ENCODE assay signal across 14 mouse cellular contexts in the genomic region with DNA sequence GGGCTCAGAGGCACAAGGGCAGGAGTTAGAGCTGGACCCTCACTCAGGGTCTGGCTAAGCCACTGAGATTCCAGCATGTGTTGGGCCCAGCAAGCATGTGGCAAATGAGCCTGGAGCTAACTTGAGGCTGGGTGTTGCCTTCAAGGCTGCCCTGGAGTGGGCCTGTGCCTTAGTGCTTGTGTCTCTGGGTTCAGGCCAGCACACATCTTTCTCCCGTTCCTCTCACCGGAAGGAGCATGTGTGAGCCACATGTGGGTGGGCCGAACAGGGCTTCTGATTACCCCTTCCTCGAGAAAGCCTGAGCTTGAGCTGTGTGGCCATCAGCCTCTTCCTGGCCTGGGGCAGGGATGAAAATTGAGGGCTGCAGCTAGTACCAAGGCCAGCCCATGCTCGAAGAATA. TPM values are rescaled to one million over a fixed set of nuclear protein-coding genes. Genes with fewer than 3 reads are reported as not detected.
DNase-seq lines count a peak whose midpoint lies in the region; ATAC-seq lines count a peak whose summit lies in the region.
"Had no signal": no experiment of that assay in that cellular context is flagged by ENCODE, and none has a peak within 500 bp of the region (broad histone marks: within the 10 kb centered on the region; RNA-seq: fewer than 3 reads in every experiment).

No protein-coding gene starts in this region.

- peaks cover 16% of the 10 kb centered on the region for H3K4me1 ChIP-seq in heart, embryonic 12.5 days (replicated peaks)
- H3K4me1 ChIP-seq in lung, embryonic 15.5 days, result peaks cover 30% of the 10 kb centered on the region
- peaks cover 19% of the 10 kb centered on the region for H3K4me1 ChIP-seq in embryonic facial prominence, embryonic 14.5 days (ENCODE audit: control insufficient read depth, insufficient read depth, low read length)
- peaks cover 13% of the 10 kb centered on the region for H3K4me1 ChIP-seq in neural tube, embryonic 15.5 days
- H3K4me1 ChIP-seq: liver, embryonic 15.5 days had no signal

- ATAC-seq in heart, embryonic 12.5 days (ENCODE audit: insufficient number of reproducible peaks, low FRiP score), result no peak
- ATAC-seq in lung, embryonic 15.5 days (ENCODE audit: borderline replicate concordance, extremely low read depth, low FRiP score, low TSS enrichment), result peak; percentile 8; the same call in 1 of the 2 replicates
- ATAC-seq in embryonic facial prominence, embryonic 14.5 days (ENCODE audit: low read depth), result no peak
- ATAC-seq in neural tube, embryonic 15.5 days (ENCODE audit: low FRiP score), result no peak
- ATAC-seq: CD4-positive, CD25-positive, alpha-beta regulatory T cell, adult 4 months; Patski had no signal

- peak; percentile 92 for DNase-seq in heart, adult 11 months
- DNase-seq in lung, postnatal 14 days, result no peak
- peak; percentile 45 for DNase-seq in embryonic facial prominence, embryonic 14.5 days (ENCODE audit: low spot score)
- DNase-seq in B cell, adult 2 months, result no peak
- DNase-seq in yolk sac, embryonic 10.5 days (ENCODE audit: low spot score), result no peak
- DNase-seq: adrenal gland, adult 8-10 months; kidney, adult 9 months; right cerebral cortex, postnatal 25 days had no signal

- H3K4me3 ChIP-seq in heart, embryonic 12.5 days, result no peak overlapping the region
- no peak overlapping the region for H3K4me3 ChIP-seq in lung, embryonic 15.5 days
- H3K4me3 ChIP-seq in embryonic facial prominence, embryonic 14.5 days (ENCODE audit: low read depth, low read length), result no peak overlapping the region
- H3K4me3 ChIP-seq in neural tube, embryonic 15.5 days (replicated peaks), result no peak overlapping the region
- H3K4me3 ChIP-seq: liver, embryonic 15.5 days had no signal

- H3K9ac ChIP-seq in heart, embryonic 12.5 days, result no peak overlapping the region
- no peak overlapping the region for H3K9ac ChIP-seq in lung, embryonic 15.5 days
- no peak overlapping the region for H3K9ac ChIP-seq in embryonic facial prominence, embryonic 14.5 days (ENCODE audit: low read depth, low read length)
- no peak overlapping the region for H3K9ac ChIP-seq in neural tube, embryonic 15.5 days (replicated peaks)
- H3K9ac ChIP-seq: liver, embryonic 15.5 days had no signal

- no peaks in the 10 kb centered on the region for H3K9me3 ChIP-seq in heart, embryonic 12.5 days (replicated peaks)
- H3K9me3 ChIP-seq in lung, embryonic 15.5 days, result no peaks in the 10 kb centered on the region
- H3K9me3 ChIP-seq in embryonic facial prominence, embryonic 14.5 days (ENCODE audit: control insufficient read depth, low read length), result no peaks in the 10 kb centered on the region
- H3K9me3 ChIP-seq in neural tube, embryonic 15.5 days (replicated peaks), result no peaks in the 10 kb centered on the region
- H3K9me3 ChIP-seq: liver, embryonic 15.5 days had no signal

- peaks cover 15% of the 10 kb centered on the region for H3K27me3 ChIP-seq in heart, embryonic 12.5 days (replicated peaks)
- H3K27me3 ChIP-seq in lung, embryonic 15.5 days, result no peaks in the 10 kb centered on the region
- no peaks in the 10 kb centered on the region for H3K27me3 ChIP-seq in embryonic facial prominence, embryonic 14.5 days (replicated peaks; ENCODE audit: control insufficient read depth, insufficient read depth, low read length)
- H3K27me3 ChIP-seq in neural tube, embryonic 15.5 days (replicated peaks), result no peaks in the 10 kb centered on the region
- H3K27me3 ChIP-seq: liver, embryonic 15.5 days; Patski had no signal

- H3K27ac ChIP-seq in heart, embryonic 12.5 days (ENCODE audit: poor library complexity, severe bottlenecking), result no peak overlapping the region
- H3K27ac ChIP-seq in lung, embryonic 15.5 days, result peak overlapping the region; percentile 79
- peak overlapping the region; percentile 81 for H3K27ac ChIP-seq in embryonic facial prominence, embryonic 14.5 days (replicated peaks; ENCODE audit: low read depth, low read length)
- H3K27ac ChIP-seq in neural tube, embryonic 15.5 days (replicated peaks), result peak overlapping the region; percentile 3; the same call in 1 of the 2 replicates
- H3K27ac ChIP-seq: liver, embryonic 15.5 days had no signal

- WGBS in heart, embryonic 12.5 days, result 73% methylated on average over 5 of the region's 5 CpGs
- 48% methylated on average over 5 of the region's 5 CpGs for WGBS in lung, embryonic 15.5 days
- 44% methylated on average over 5 of the region's 5 CpGs for WGBS in embryonic facial prominence, embryonic 14.5 days
- WGBS in neural tube, embryonic 15.5 days, result 72% methylated on average over 5 of the region's 5 CpGs

- H3K36me3 ChIP-seq in heart, embryonic 12.5 days, result no peaks in the 10 kb centered on the region
- no peaks in the 10 kb centered on the region; the same call in 1 of the 2 replicates for H3K36me3 ChIP-seq in lung, embryonic 15.5 days
- H3K36me3 ChIP-seq in embryonic facial prominence, embryonic 14.5 days (ENCODE audit: control insufficient read depth, insufficient read depth, low read length), result no peaks in the 10 kb centered on the region
- no peaks in the 10 kb centered on the region for H3K36me3 ChIP-seq in neural tube, embryonic 15.5 days

- no peak overlapping the region for H3K4me2 ChIP-seq in heart, embryonic 12.5 days
- no peak overlapping the region for H3K4me2 ChIP-seq in lung, embryonic 15.5 days
- H3K4me2 ChIP-seq in embryonic facial prominence, embryonic 14.5 days (ENCODE audit: low read depth, low read length), result no peak overlapping the region
- H3K4me2 ChIP-seq in neural tube, embryonic 15.5 days, result no peak overlapping the region
- H3K4me2 ChIP-seq: liver, embryonic 15.5 days had no signal

RNA-seq across cellular contexts. Expression of a gene that starts 44.7 kb away (rescaled TPM):
- 79.5 and 80.3 TPM in 2 replicates for polyA plus RNA-seq in heart, embryonic 12.5 days (2016; fragmentation: Nextera tagmentation; extraction: Ambion mirVana)
- polyA plus RNA-seq in lung, embryonic 15.5 days (2015; fragmentation: Nextera tagmentation; extraction: Ambion mirVana), result 66.8 and 74.2 TPM in 2 replicates
- 67.1 and 68.4 TPM in 2 replicates for polyA plus RNA-seq in embryonic facial prominence, embryonic 14.5 days (2014; fragmentation: Nextera tagmentation; extraction: Ambion mirVana)
- 56.5 and 64.3 TPM in 2 replicates for polyA plus RNA-seq in neural tube, embryonic 15.5 days (2015; fragmentation: Nextera tagmentation; extraction: Ambion mirVana)

RNA-seq across cellular contexts. Expression of a gene that starts 45.1 kb away (rescaled TPM):
- polyA plus RNA-seq in heart, embryonic 12.5 days (2016; fragmentation: Nextera tagmentation; extraction: Ambion mirVana), result 3.8 and 4.1 TPM in 2 replicates
- 12.7 and 13.9 TPM in 2 replicates for polyA plus RNA-seq in lung, embryonic 15.5 days (2015; fragmentation: Nextera tagmentation; extraction: Ambion mirVana)
- 7.3 and 7.7 TPM in 2 replicates for polyA plus RNA-seq in embryonic facial prominence, embryonic 14.5 days (2014; fragmentation: Nextera tagmentation; extraction: Ambion mirVana)
- polyA plus RNA-seq in neural tube, embryonic 15.5 days (2015; fragmentation: Nextera tagmentation; extraction: Ambion mirVana), result 6.0 and 10.7 TPM in 2 replicates

Comparison
In these comparisons a context has a peak if more than half of its experiments do, and no peak if none do; other contexts are left out.
1. DNase-seq: peak in heart, adult 11 months (single experiment) and embryonic facial prominence, embryonic 14.5 days (single experiment); none in lung, postnatal 14 days (single experiment), B cell, adult 2 months (0 of 2) and yolk sac, embryonic 10.5 days (single experiment).